Mouse (Mus musculus) ES-E14 (cell line): ENCODE data around the gene 1700122O11Rik. TPM values are rescaled to one million over a fixed set of nuclear protein-coding genes. Genes with fewer than 3 reads are reported as not detected.

ENCODE experiments used
- DNase-seq: peaks from one replicate; pipeline ENCODE4 v3.0.0-alpha.2; 2013; ENCODE audit warnings: low read depth, low spot score
- H3K27ac ChIP-seq: 2 replicates; pipeline ENCODE4 v1.5.1; 2012; ENCODE audit warnings: low read depth, mild to moderate bottlenecking, low read length, moderate library complexity, mixed read lengths; ENCODE audit not compliant: poor library complexity, insufficient read depth, severe bottlenecking
- H3K36me3 ChIP-seq: 2 replicates; pipeline ENCODE4 v1.6.1; 2012; ENCODE audit warnings: mild to moderate bottlenecking, low read length, moderate library complexity, mixed read lengths; ENCODE audit not compliant: control insufficient read depth, poor library complexity, insufficient read depth, severe bottlenecking
- H3K4me1 ChIP-seq, 2 experiments: fragments of 150-350 bp in 1 of 2; sonication (generic) in 1 of 2; 2 replicates each; pipeline ENCODE4 v1.6.1; 2012; ENCODE audit warnings: low read length in 2 of 2, mild to moderate bottlenecking in 1 of 2, mixed read lengths in 1 of 2; ENCODE audit not compliant: control insufficient read depth in 2 of 2, insufficient read depth in 2 of 2, poor library complexity in 1 of 2
- H3K4me3 ChIP-seq, 2 experiments: fragments of 150-350 bp in 1 of 2; sonication (generic) in 1 of 2; 2 replicates each; pipeline ENCODE4 v1.5.1; 2012; ENCODE audit warnings: low read length in 2 of 2, low read depth in 1 of 2, mild to moderate bottlenecking in 1 of 2, mixed read lengths in 1 of 2; ENCODE audit not compliant: insufficient read depth in 1 of 2, poor library complexity in 1 of 2, severe bottlenecking in 1 of 2
- H3K9ac ChIP-seq: 2 replicates; pipeline ENCODE4 v1.6.1; 2012; ENCODE audit warnings: low read depth, mild to moderate bottlenecking, low read length, mixed read lengths; ENCODE audit not compliant: poor library complexity, insufficient read depth, severe bottlenecking
- H3K9me3 ChIP-seq: fragments of 150-350 bp; sonication (generic); 2 replicates; pipeline ENCODE4 v1.6.1; 2012; ENCODE audit warnings: low read depth, mild to moderate bottlenecking, low read length; ENCODE audit not compliant: control insufficient read depth, insufficient read depth
- CHD2 ChIP-seq: IDR thresholded peaks from 2 replicates; pipeline ENCODE4 v1.6.1; 2014; ENCODE audit warnings: mild to moderate bottlenecking, low read depth, low read length, inconsistent platforms
- HCFC1 ChIP-seq: IDR thresholded peaks from 2 replicates; pipeline ENCODE4 v1.6.1; 2012; ENCODE audit warnings: low read length, inconsistent platforms, borderline replicate concordance; ENCODE audit not compliant: insufficient read depth
- MAFK ChIP-seq: IDR thresholded peaks from 2 replicates; pipeline ENCODE4 v1.6.1; 2014; ENCODE audit warnings: mild to moderate bottlenecking, low read depth, low read length, inconsistent platforms; ENCODE audit not compliant: insufficient read depth
- ZC3H11A ChIP-seq: IDR thresholded peaks from 2 replicates; pipeline ENCODE4 v1.6.1; 2012; ENCODE audit warnings: low read depth, mild to moderate bottlenecking, inconsistent platforms, low read length, borderline replicate concordance
- ZNF384 ChIP-seq: IDR thresholded peaks from 2 replicates; pipeline ENCODE4 v1.6.1; 2012; ENCODE audit warnings: low read depth, low read length, inconsistent platforms
- in situ Hi-C, 2 experiments: fragments of 600-800 bp; cut with MboI; formaldehyde crosslinking; loops; one replicate each; pipeline ENCODE4 v1.15.1; 2025; ENCODE audit warnings: low sequenced_read_pairs in 2 of 2, inconsistent platforms in 1 of 2; ENCODE audit not compliant: unreplicated experiment in 2 of 2
- total RNA-seq: library from RNA; depleted of rRNA; stranded (reverse); fragments of 300-350 nt; gene quantifications from 2 replicates; pipeline ENCODE4 v1.2.3, GENCODE M21; 2012; rRNA removed

The 1700122O11Rik gene
- total RNA-seq: not detected in 2 replicates

GRCm38 (mm10) chr17:48038193-48038592 is at the start of gene 1700122O11Rik:
TSS of gene 1700122O11Rik (minus strand) at chr17:48038293.
- TF ChIP-seq ZC3H11A (no peak), MAFK (no peak), HCFC1 (no peak), ZNF384 (no peak), CHD2 (no peak)
- Histone ChIP-seq H3K4me1 (peaks cover 5 to 16% of the 10 kb centered on the region in 2 experiments), H3K9me3 (no peaks in the 10 kb centered on the region), H3K4me3 (no peak within 1 kb of the TSS), H3K27ac (no peak within 1 kb of the TSS), H3K36me3 (no peaks in the 10 kb centered on the region), H3K9ac (no peak within 1 kb of the TSS)
- in situ Hi-C loops: no loop called here
- DNase-seq: no peak

- TF ChIP-seq ZC3H11A: no peak
- no peak for TF ChIP-seq HCFC1
- TF ChIP-seq CHD2: no peak
- no peak for TF ChIP-seq ZNF384
- no peak for TF ChIP-seq MAFK
- Histone ChIP-seq H3K36me3 (no peaks in the 10 kb centered on the region), H3K27ac (no peak overlapping the region), H3K9me3 (no peaks in the 10 kb centered on the region), H3K4me3 (no peak overlapping the region), H3K4me1 (0 out of 4 replicates have a peak, but pooled peaks cover 0 to 1% of the 10 kb centered on the region in 2 experiments), H3K9ac (no peak overlapping the region)
- no peak for DNase-seq
- in situ Hi-C loops: no loop called here
Measured at GRCm38 (mm10) chr17:48080626-48081025, 42.5 kb upstream of the 1700122O11Rik start.

GRCm38 (mm10) chr17:48067729-48068128 is 29.6 kb upstream of the 1700122O11Rik start:
- H3K27ac ChIP-seq: no peak overlapping the region
- TF ChIP-seq CHD2: no peak
- no peak for TF ChIP-seq ZC3H11A
- no peak for TF ChIP-seq MAFK
- no peak for TF ChIP-seq ZNF384
- no peak for TF ChIP-seq HCFC1
- H3K9me3 ChIP-seq: no peaks in the 10 kb centered on the region
- no peaks in the 10 kb centered on the region for H3K36me3 ChIP-seq
- in situ Hi-C loops: no loop called here
- no peak overlapping the region for H3K9ac ChIP-seq
- no peaks in the 10 kb centered on the region for H3K4me1 ChIP-seq
- H3K4me3 ChIP-seq: no peak overlapping the region
- DNase-seq: no peak

- TF ChIP-seq ZNF384 (no peak), HCFC1 (no peak)
- H3K27ac ChIP-seq: no peak overlapping the region
- no peak overlapping the region for H3K4me3 ChIP-seq
- no peaks in the 10 kb centered on the region for H3K36me3 ChIP-seq
- DNase-seq: no peak
- no peaks in the 10 kb centered on the region for H3K4me1 ChIP-seq
- H3K9ac ChIP-seq: no peak overlapping the region
- no peaks in the 10 kb centered on the region for H3K9me3 ChIP-seq
- in situ Hi-C loops: no loop called here
Measured at GRCm38 (mm10) chr17:48067083-48067614, 29.1 kb upstream of the 1700122O11Rik start.

- in situ Hi-C loops: no loop called here
- DNase-seq: no peak
- Histone ChIP-seq H3K9me3 (no peaks in the 10 kb centered on the region), H3K9ac (no peak overlapping the region), H3K4me3 (no peak overlapping the region), H3K4me1 (no peaks in the 10 kb centered on the region), H3K36me3 (no peaks in the 10 kb centered on the region), H3K27ac (no peak overlapping the region)
- TF ChIP-seq CHD2 (no peak), MAFK (no peak), ZC3H11A (no peak), HCFC1 (no peak), ZNF384 (no peak)
Measured at GRCm38 (mm10) chr17:48065081-48065501, 27.0 kb upstream of the 1700122O11Rik start.
